Mouse (Mus musculus): ENCODE results near the gene Gchfr. TPM values are rescaled to one million over a fixed set of nuclear protein-coding genes. Genes with fewer than 3 reads are reported as not detected.

The Gchfr gene
- polyA plus RNA-seq, 1 experiment: 27.2 TPM

DNA sequence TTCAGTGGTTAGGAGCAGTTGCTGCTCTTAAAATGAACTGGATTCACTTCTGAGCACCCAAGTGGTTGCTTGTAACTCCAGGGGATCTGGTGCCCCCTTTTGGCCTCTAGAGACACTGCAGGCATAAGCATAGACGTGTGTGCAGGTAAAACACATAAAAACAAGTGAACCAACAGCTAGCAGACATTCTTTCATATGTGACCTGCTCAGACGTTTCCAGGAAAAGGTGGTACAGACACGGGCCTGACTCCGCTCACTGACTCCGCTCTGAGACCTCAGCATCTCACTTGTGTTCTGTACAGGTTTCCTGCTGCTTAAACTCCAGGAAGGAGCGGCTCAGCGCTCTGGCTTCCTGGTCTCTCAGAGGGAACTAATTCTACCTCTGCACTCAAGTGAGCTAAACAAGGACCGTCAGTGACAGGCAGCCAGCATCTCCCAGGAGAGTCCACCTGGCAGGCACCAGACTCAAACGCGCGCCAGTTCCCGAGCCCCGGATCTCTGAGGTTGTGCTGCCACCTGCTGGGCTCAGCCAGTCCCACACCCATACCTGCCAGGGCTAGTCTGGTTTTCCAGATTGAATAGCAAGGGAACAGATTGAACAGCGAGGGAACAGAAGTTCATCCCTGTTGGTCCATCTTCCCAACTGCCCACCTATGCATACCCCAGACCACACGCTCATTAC, 21.6 kb downstream of the Gchfr start:
- peak; percentile 88 for DNase-seq
- Histone ChIP-seq H3K4me3 (replicated peaks; ENCODE audit: extremely low read depth, low read depth, low read length) (peak overlapping the region; percentile 43), H3K4me1 (ENCODE audit: control insufficient read depth, insufficient read depth, low read length) (peaks cover 3% of the 10 kb centered on the region)
- WGBS: 5% methylated on average over 15 of the region's 15 CpGs
- peak; percentile 85 for TF ChIP-seq CTCF (IDR thresholded peaks at IDR 0.05; ENCODE audit: insufficient read depth, low read length)
- no peak for TF ChIP-seq POLR2A (IDR thresholded peaks at IDR 0.05; ENCODE audit: borderline replicate concordance, extremely low read depth, low read depth, low read length)

GRCm38 (mm10) chr2:119190969-119191368, 23.4 kb downstream of the Gchfr start:
- H3K4me3 ChIP-seq (replicated peaks; ENCODE audit: extremely low read depth, low read depth, low read length): no peak overlapping the region
- no peak for DNase-seq
- 61% methylated on average over 5 of the region's 5 CpGs for WGBS

GRCm38 (mm10) chr2:119194140-119194539, 26.6 kb downstream of the Gchfr start:
- Histone ChIP-seq H3K4me3 (replicated peaks; ENCODE audit: extremely low read depth, low read depth, low read length) (no peak overlapping the region), H3K4me1 (ENCODE audit: control insufficient read depth, insufficient read depth, low read length) (peaks cover 3% of the 10 kb centered on the region)
- TF ChIP-seq CTCF (IDR thresholded peaks at IDR 0.05; ENCODE audit: insufficient read depth, low read length) (no peak), POLR2A (IDR thresholded peaks at IDR 0.05; ENCODE audit: borderline replicate concordance, extremely low read depth, low read depth, low read length) (no peak)
- WGBS: 77% methylated on average over 5 of the region's 5 CpGs
- no peak for DNase-seq

More at GRCm38 (mm10) chr2:119190969-119191368, 23.4 kb downstream of the Gchfr start:
- H3K4me1 ChIP-seq (ENCODE audit: control insufficient read depth, insufficient read depth, low read length): peaks cover 3% of the 10 kb centered on the region
- TF ChIP-seq CTCF (IDR thresholded peaks at IDR 0.05; ENCODE audit: insufficient read depth, low read length): no peak
- no peak for TF ChIP-seq POLR2A (IDR thresholded peaks at IDR 0.05; ENCODE audit: borderline replicate concordance, extremely low read depth, low read depth, low read length)

- Histone ChIP-seq H3K4me3 (replicated peaks; ENCODE audit: extremely low read depth, low read depth, low read length) (no peak overlapping the region), H3K4me1 (ENCODE audit: control insufficient read depth, insufficient read depth, low read length) (0 out of 2 replicates have a peak, but pooled peaks cover 2% of the 10 kb centered on the region)
- TF ChIP-seq CTCF (IDR thresholded peaks at IDR 0.05; ENCODE audit: insufficient read depth, low read length): no peak
- no peak for TF ChIP-seq POLR2A (IDR thresholded peaks at IDR 0.05; ENCODE audit: borderline replicate concordance, extremely low read depth, low read depth, low read length)
- no peak for DNase-seq
- 63% methylated on average over 4 of the region's 4 CpGs for WGBS
Measured at GRCm38 (mm10) chr2:119196316-119197108, 28.9 kb downstream of the Gchfr start.

DNA sequence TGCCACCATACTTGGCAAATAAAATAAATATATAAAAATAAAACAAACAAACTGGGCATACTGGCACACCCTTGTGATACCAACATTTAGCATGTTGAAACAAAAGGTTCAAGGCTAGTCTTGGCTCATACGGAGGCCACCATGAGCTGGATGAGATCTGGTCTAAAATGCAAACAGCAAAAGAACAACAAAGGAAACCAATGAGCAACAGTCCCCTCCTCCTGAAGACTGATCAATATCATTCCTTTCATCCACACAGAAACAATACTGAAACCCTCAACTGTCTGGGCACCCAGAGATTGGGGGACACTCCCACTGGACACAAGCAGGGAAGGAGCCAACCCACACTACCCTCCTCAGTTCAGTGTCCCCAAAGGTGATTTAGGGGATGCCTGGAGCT, 29.9 kb downstream of the Gchfr start:
- TF ChIP-seq POLR2A (IDR thresholded peaks at IDR 0.05; ENCODE audit: borderline replicate concordance, extremely low read depth, low read depth, low read length) (no peak), CTCF (IDR thresholded peaks at IDR 0.05; ENCODE audit: insufficient read depth, low read length) (no peak)
- DNase-seq: no peak
- Histone ChIP-seq H3K4me3 (replicated peaks; ENCODE audit: extremely low read depth, low read depth, low read length) (no peak overlapping the region), H3K4me1 (ENCODE audit: control insufficient read depth, insufficient read depth, low read length) (peaks cover 2% of the 10 kb centered on the region; the same call in 1 of the 2 replicates)
- WGBS: 47% methylated on average over 1 of the region's 1 CpGs

GRCm38 (mm10) chr2:119198049-119198448, 30.5 kb downstream of the Gchfr start:
- 55% methylated on average over 1 of the region's 1 CpGs for WGBS
- TF ChIP-seq POLR2A (IDR thresholded peaks at IDR 0.05; ENCODE audit: borderline replicate concordance, extremely low read depth, low read depth, low read length): no peak
- H3K4me3 ChIP-seq (replicated peaks; ENCODE audit: extremely low read depth, low read depth, low read length): no peak overlapping the region
- H3K4me1 ChIP-seq (ENCODE audit: control insufficient read depth, insufficient read depth, low read length): peaks cover 7% of the 10 kb centered on the region
- no peak for DNase-seq

GRCm38 (mm10) chr2:119198934-119199333, 31.4 kb downstream of the Gchfr start:
- TF ChIP-seq CTCF (IDR thresholded peaks at IDR 0.05; ENCODE audit: insufficient read depth, low read length) (no peak), POLR2A (IDR thresholded peaks at IDR 0.05; ENCODE audit: borderline replicate concordance, extremely low read depth, low read depth, low read length) (no peak)
- no peak overlapping the region for H3K4me3 ChIP-seq (replicated peaks; ENCODE audit: extremely low read depth, low read depth, low read length)
- WGBS: 67% methylated on average over 3 of the region's 3 CpGs
- H3K4me1 ChIP-seq (ENCODE audit: control insufficient read depth, insufficient read depth, low read length): peaks cover 11% of the 10 kb centered on the region
- DNase-seq: no peak

- no peak overlapping the region for H3K4me3 ChIP-seq (replicated peaks; ENCODE audit: extremely low read depth, low read depth, low read length)
- WGBS: 33% methylated on average over 5 of the region's 5 CpGs
- no peak for TF ChIP-seq CTCF (IDR thresholded peaks at IDR 0.05; ENCODE audit: insufficient read depth, low read length)
- no peak for TF ChIP-seq POLR2A (IDR thresholded peaks at IDR 0.05; ENCODE audit: borderline replicate concordance, extremely low read depth, low read depth, low read length)
- no peak for DNase-seq
- peaks cover 11% of the 10 kb centered on the region for H3K4me1 ChIP-seq (ENCODE audit: control insufficient read depth, insufficient read depth, low read length)
Measured at GRCm38 (mm10) chr2:119202914-119203453, 35.4 kb downstream of the Gchfr start.

GRCm38 (mm10) chr2:119203871-119204460, 36.4 kb downstream of the Gchfr start:
- Histone ChIP-seq H3K4me1 (ENCODE audit: control insufficient read depth, insufficient read depth, low read length) (peaks cover 9% of the 10 kb centered on the region), H3K4me3 (replicated peaks; ENCODE audit: extremely low read depth, low read depth, low read length) (no peak overlapping the region)
- no peak for DNase-seq
- 44% methylated on average over 4 of the region's 4 CpGs for WGBS
- no peak for TF ChIP-seq POLR2A (IDR thresholded peaks at IDR 0.05; ENCODE audit: borderline replicate concordance, extremely low read depth, low read depth, low read length)
- TF ChIP-seq CTCF (IDR thresholded peaks at IDR 0.05; ENCODE audit: insufficient read depth, low read length): no peak
